Mouse (Mus musculus): ENCODE measurements at regions not wholly inside any gene's neighbourhood (a gene's known extent, or its start where the extent isn't known, plus 50 kb on each side); places are given as distances from the start of the nearest gene placed in this dataset.

- Histone ChIP-seq H3K27me3 (ENCODE audit: insufficient read depth, low read length) (no peaks in the 10 kb centered on the region), H3K4me1 (replicated peaks; ENCODE audit: low read depth, low read length) (peaks cover 45% of the 10 kb centered on the region), H3K9me3 (ENCODE audit: low read length) (no peaks in the 10 kb centered on the region), H3K36me3 (ENCODE audit: insufficient read depth, low read length) (no peaks in the 10 kb centered on the region), H3K4me3 (replicated peaks; ENCODE audit: low read length) (no peak overlapping the region)
- no peak for TF ChIP-seq NANOG (IDR thresholded peaks at IDR 0.05; ENCODE audit: borderline replicate concordance, low read length)
- TF ChIP-seq CTCF (conservative IDR thresholded peaks at IDR 0.05; ENCODE audit: low read length), result no peak
- TF ChIP-seq POU5F1 (IDR thresholded peaks at IDR 0.05; ENCODE audit: borderline replicate concordance, low read length), result no peak
These were observed 176.5 kb downstream of the Matn1 start for GRCm38 (mm10) chr4:131120680-131121079.

- Histone ChIP-seq H3K27me3 (ENCODE audit: insufficient read depth, low read length) (peaks cover 8% of the 10 kb centered on the region; the same call in 1 of the 2 replicates), H3K4me1 (replicated peaks; ENCODE audit: low read depth, low read length) (peaks cover 75% of the 10 kb centered on the region), H3K9me3 (ENCODE audit: low read length) (no peaks in the 10 kb centered on the region), H3K36me3 (ENCODE audit: insufficient read depth, low read length) (no peaks in the 10 kb centered on the region), H3K4me3 (replicated peaks; ENCODE audit: low read length) (peak overlapping the region; percentile 45; the same call in 1 of the 2 replicates)
- TF ChIP-seq POU5F1 (IDR thresholded peaks at IDR 0.05; ENCODE audit: borderline replicate concordance, low read length) (no peak; the same call in 1 of the 2 replicates), NANOG (IDR thresholded peaks at IDR 0.05; ENCODE audit: borderline replicate concordance, low read length) (peak; percentile 93), CTCF (conservative IDR thresholded peaks at IDR 0.05; ENCODE audit: low read length) (no peak)
These were observed 181.8 kb downstream of the Matn1 start for GRCm38 (mm10) chr4:131125975-131126374.

- TF ChIP-seq POU5F1 (IDR thresholded peaks at IDR 0.05; ENCODE audit: borderline replicate concordance, low read length), result no peak
- no peak for TF ChIP-seq CTCF (conservative IDR thresholded peaks at IDR 0.05; ENCODE audit: low read length)
- 0 out of 2 replicates have a peak, but pooled peaks have one; percentile 20 for TF ChIP-seq NANOG (IDR thresholded peaks at IDR 0.05; ENCODE audit: borderline replicate concordance, low read length)
- H3K4me3 ChIP-seq (replicated peaks; ENCODE audit: low read length), result 0 out of 2 replicates have a peak overlapping the region, but pooled peaks have one; percentile 1
- no peaks in the 10 kb centered on the region for H3K9me3 ChIP-seq (ENCODE audit: low read length)
- peaks cover 73% of the 10 kb centered on the region for H3K4me1 ChIP-seq (replicated peaks; ENCODE audit: low read depth, low read length)
- peaks cover 8% of the 10 kb centered on the region; the same call in 1 of the 2 replicates for H3K27me3 ChIP-seq (ENCODE audit: insufficient read depth, low read length)
- H3K36me3 ChIP-seq (ENCODE audit: insufficient read depth, low read length), result no peaks in the 10 kb centered on the region
These were observed 182.7 kb downstream of the Matn1 start for GRCm38 (mm10) chr4:131126901-131127300.

- no peak overlapping the region for H3K4me3 ChIP-seq (replicated peaks; ENCODE audit: low read length)
- TF ChIP-seq CTCF (conservative IDR thresholded peaks at IDR 0.05; ENCODE audit: low read length) (no peak), NANOG (IDR thresholded peaks at IDR 0.05; ENCODE audit: borderline replicate concordance, low read length) (no peak), POU5F1 (IDR thresholded peaks at IDR 0.05; ENCODE audit: borderline replicate concordance, low read length) (no peak)
- no peaks in the 10 kb centered on the region for H3K9me3 ChIP-seq (ENCODE audit: low read length)
- peaks cover 11% of the 10 kb centered on the region for H3K27me3 ChIP-seq (ENCODE audit: insufficient read depth, low read length)
- H3K4me1 ChIP-seq (replicated peaks; ENCODE audit: low read depth, low read length), result peaks cover 69% of the 10 kb centered on the region
- no peaks in the 10 kb centered on the region for H3K36me3 ChIP-seq (ENCODE audit: insufficient read depth, low read length)
These were observed 184.5 kb downstream of the Matn1 start for GRCm38 (mm10) chr4:131128646-131129045.

GRCm38 (mm10) chr4:131132201-131132600, 188.0 kb downstream of the Matn1 start:
- TF ChIP-seq CTCF (conservative IDR thresholded peaks at IDR 0.05; ENCODE audit: low read length) (no peak), POU5F1 (IDR thresholded peaks at IDR 0.05; ENCODE audit: borderline replicate concordance, low read length) (no peak), NANOG (IDR thresholded peaks at IDR 0.05; ENCODE audit: borderline replicate concordance, low read length) (no peak)

GRCm38 (mm10) chr4:131132781-131133180, 188.6 kb downstream of the Matn1 start:
- TF ChIP-seq POU5F1 (IDR thresholded peaks at IDR 0.05; ENCODE audit: borderline replicate concordance, low read length) (no peak), CTCF (conservative IDR thresholded peaks at IDR 0.05; ENCODE audit: low read length) (no peak), NANOG (IDR thresholded peaks at IDR 0.05; ENCODE audit: borderline replicate concordance, low read length) (no peak)
- Histone ChIP-seq H3K9me3 (ENCODE audit: low read length) (no peaks in the 10 kb centered on the region), H3K27me3 (ENCODE audit: insufficient read depth, low read length) (peaks cover 16% of the 10 kb centered on the region)

More at GRCm38 (mm10) chr4:131132201-131132600, 188.0 kb downstream of the Matn1 start:
- Histone ChIP-seq H3K9me3 (ENCODE audit: low read length) (no peaks in the 10 kb centered on the region), H3K4me1 (replicated peaks; ENCODE audit: low read depth, low read length) (peaks cover 43% of the 10 kb centered on the region), H3K27me3 (ENCODE audit: insufficient read depth, low read length) (peaks cover 13% of the 10 kb centered on the region), H3K4me3 (replicated peaks; ENCODE audit: low read length) (no peak overlapping the region), H3K36me3 (ENCODE audit: insufficient read depth, low read length) (no peaks in the 10 kb centered on the region)

GRCm38 (mm10) chr4:131135841-131136240, 191.7 kb downstream of the Matn1 start:
- Histone ChIP-seq H3K9me3 (ENCODE audit: low read length) (no peaks in the 10 kb centered on the region), H3K36me3 (ENCODE audit: insufficient read depth, low read length) (no peaks in the 10 kb centered on the region), H3K27me3 (ENCODE audit: insufficient read depth, low read length) (peaks cover 12% of the 10 kb centered on the region), H3K4me3 (replicated peaks; ENCODE audit: low read length) (no peak overlapping the region), H3K4me1 (replicated peaks; ENCODE audit: low read depth, low read length) (peaks cover 49% of the 10 kb centered on the region)
- TF ChIP-seq POU5F1 (IDR thresholded peaks at IDR 0.05; ENCODE audit: borderline replicate concordance, low read length) (no peak), CTCF (conservative IDR thresholded peaks at IDR 0.05; ENCODE audit: low read length) (peak; percentile 40), NANOG (IDR thresholded peaks at IDR 0.05; ENCODE audit: borderline replicate concordance, low read length) (no peak)

More at GRCm38 (mm10) chr4:131132781-131133180, 188.6 kb downstream of the Matn1 start:
- Histone ChIP-seq H3K36me3 (ENCODE audit: insufficient read depth, low read length) (no peaks in the 10 kb centered on the region), H3K4me1 (replicated peaks; ENCODE audit: low read depth, low read length) (peaks cover 42% of the 10 kb centered on the region), H3K4me3 (replicated peaks; ENCODE audit: low read length) (no peak overlapping the region)

GRCm38 (mm10) chr4:131138891-131139290, 194.7 kb downstream of the Matn1 start:
- Histone ChIP-seq H3K9me3 (ENCODE audit: low read length) (0 out of 2 replicates have a peak, but pooled peaks cover 5% of the 10 kb centered on the region), H3K4me3 (replicated peaks; ENCODE audit: low read length) (no peak overlapping the region), H3K27me3 (ENCODE audit: insufficient read depth, low read length) (peaks cover 9% of the 10 kb centered on the region), H3K36me3 (ENCODE audit: insufficient read depth, low read length) (no peaks in the 10 kb centered on the region), H3K4me1 (replicated peaks; ENCODE audit: low read depth, low read length) (peaks cover 45% of the 10 kb centered on the region)
- TF ChIP-seq CTCF (conservative IDR thresholded peaks at IDR 0.05; ENCODE audit: low read length) (no peak), NANOG (IDR thresholded peaks at IDR 0.05; ENCODE audit: borderline replicate concordance, low read length) (0 out of 2 replicates have a peak, but pooled peaks have one; percentile 32)

All from E14TG2a.4 (cell line).